Mouse (Mus musculus): ENCODE measurements around the gene Slc25a29. TPM values are rescaled to one million over a fixed set of nuclear protein-coding genes. Genes with fewer than 3 reads are reported as not detected.
A peak's percentile ranks its signal among the peaks of the same experiment; 100 is the strongest.

Gene Slc25a29
- polyA plus RNA-seq (2014; fragmentation: Nextera tagmentation; extraction: Ambion mirVana) = 2.5 and 2.7 TPM in 2 replicates

DNA sequence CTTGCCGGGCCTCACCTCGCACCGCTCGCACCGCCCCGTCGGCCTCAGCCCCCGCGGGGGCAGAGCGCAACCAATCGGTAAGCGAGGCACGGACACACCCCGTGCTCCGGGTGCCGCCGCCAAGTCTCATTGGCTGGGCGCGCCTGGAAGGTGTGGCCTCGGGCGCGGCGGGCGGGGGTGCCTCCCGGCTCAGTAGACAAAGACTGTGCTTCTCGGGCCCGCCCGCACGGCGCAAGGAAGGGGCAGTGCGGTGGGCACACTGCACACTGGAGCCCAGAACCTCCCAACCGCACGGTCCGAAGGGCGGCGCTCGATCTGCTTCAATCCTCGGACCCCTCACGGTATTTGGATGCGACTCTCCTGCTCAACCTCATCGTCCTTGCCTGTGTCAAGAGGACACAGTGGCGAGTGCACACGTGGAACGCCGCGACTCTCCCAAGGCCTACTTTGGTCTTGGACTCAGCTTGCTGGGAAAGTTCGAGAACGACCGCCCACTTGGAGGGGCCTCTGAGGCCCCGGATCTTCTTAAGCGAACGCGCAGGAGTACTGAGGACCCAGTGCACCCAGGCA is at the start of gene Slc25a29, which contains the start of gene Slc25a47:
Slc25a29 (minus strand) TSS at position 44 of the 570 bp plus-strand sequence.
Slc25a47 (plus strand) TSS at position 207 of the 570 bp plus-strand sequence.
- 0% methylated on average over 53 of the region's 53 CpGs for WGBS
- ATAC-seq (ENCODE audit: insufficient number of reproducible peaks, insufficient read depth, low FRiP score, low read depth) = peak; percentile 99
- Histone ChIP-seq H3K4me2 (ENCODE audit: low read length) (peak within 1 kb of the TSS; percentile 99), H3K9me3 (ENCODE audit: control insufficient read depth, low read length) (no peaks in the 10 kb centered on the region), H3K4me1 (ENCODE audit: control insufficient read depth in 2 of 2, insufficient read depth in 2 of 2, low read length in 2 of 2) (peaks cover 22 to 25% of the 10 kb centered on the region in 2 experiments), H3K27ac (replicated peaks in 1 of 2; ENCODE audit: control insufficient read depth in 1 of 2, insufficient read depth in 1 of 2, low read depth in 2 of 2, low read length in 2 of 2) (peak within 1 kb of the TSS; percentile 56 to 74), H3K9ac (ENCODE audit: low read length) (peak within 1 kb of the TSS; percentile 88), H3K36me3 (ENCODE audit: control insufficient read depth, insufficient read depth, low read length) (peaks cover 14% of the 10 kb centered on the region), H3K4me3 (ENCODE audit: control insufficient read depth in 1 of 2, insufficient read depth in 1 of 2, low read depth in 1 of 2, low read length in 2 of 2) (peak within 1 kb of the TSS; percentile 59 to 76), H3K27me3 (ENCODE audit: control insufficient read depth, insufficient read depth, low read length) (no peaks in the 10 kb centered on the region)

DNA sequence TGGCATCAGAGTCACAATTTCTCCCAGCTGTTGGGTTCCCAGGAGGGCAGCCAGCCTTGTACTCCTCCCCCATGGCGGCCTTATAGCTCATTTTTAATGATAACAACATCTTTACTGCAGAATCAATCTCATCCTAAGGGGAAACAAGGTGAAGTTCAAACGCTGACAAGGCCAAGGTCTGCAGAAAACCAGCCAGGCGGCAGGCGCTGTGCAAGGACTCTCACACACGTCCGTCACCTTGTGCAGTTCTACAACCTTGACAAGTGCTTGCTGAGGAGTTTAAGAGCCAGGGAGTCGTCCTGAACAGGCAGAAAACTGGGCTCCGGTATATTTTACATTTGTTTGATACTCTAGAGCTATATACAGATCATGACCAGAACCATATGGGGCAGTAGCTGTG is 47.1 kb upstream of the Slc25a29 start:
- H3K9me3 ChIP-seq (ENCODE audit: control insufficient read depth, low read length) = no peaks in the 10 kb centered on the region
- no peak overlapping the region for H3K27ac ChIP-seq (replicated peaks in 1 of 2; ENCODE audit: control insufficient read depth in 1 of 2, insufficient read depth in 1 of 2, low read depth in 2 of 2, low read length in 2 of 2)
- H3K36me3 ChIP-seq (ENCODE audit: control insufficient read depth, insufficient read depth, low read length) = peaks cover 97% of the 10 kb centered on the region
- H3K4me1 ChIP-seq (ENCODE audit: control insufficient read depth in 2 of 2, insufficient read depth in 2 of 2, low read length in 2 of 2) = no peaks in the 10 kb centered on the region
- no peak overlapping the region for H3K9ac ChIP-seq (ENCODE audit: low read length)
- no peak overlapping the region for H3K4me3 ChIP-seq (ENCODE audit: control insufficient read depth in 1 of 2, insufficient read depth in 1 of 2, low read depth in 1 of 2, low read length in 2 of 2)
- no peaks in the 10 kb centered on the region for H3K27me3 ChIP-seq (ENCODE audit: control insufficient read depth, insufficient read depth, low read length)
- ATAC-seq (ENCODE audit: insufficient number of reproducible peaks, insufficient read depth, low FRiP score, low read depth) = no peak
- 80% methylated on average over 8 of the region's 8 CpGs for WGBS
- no peak overlapping the region for H3K4me2 ChIP-seq (ENCODE audit: low read length)

DNA sequence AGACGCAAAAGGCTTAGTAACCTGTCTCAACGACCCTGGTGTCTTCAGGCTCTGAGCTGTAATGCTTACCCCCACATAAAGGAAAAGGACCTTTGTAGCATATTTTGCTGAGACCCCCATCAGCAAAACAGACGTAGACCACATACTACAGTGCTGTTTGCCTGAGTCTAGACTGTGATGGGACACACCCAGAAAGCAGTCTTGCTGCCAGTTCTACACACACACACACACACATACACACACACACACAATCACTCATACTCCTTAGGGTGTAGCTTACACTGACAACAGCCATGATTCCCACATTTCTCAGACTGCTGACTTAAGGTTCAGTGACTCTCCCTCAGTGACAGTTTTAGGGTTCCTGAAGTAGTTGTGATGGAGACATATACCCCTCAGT is 45.5 kb upstream of the Slc25a29 start:
- no peaks in the 10 kb centered on the region for H3K9me3 ChIP-seq (ENCODE audit: control insufficient read depth, low read length)
- whole genome bisulfite sequencing = 72% methylated on average over 3 of the region's 3 CpGs
- H3K4me2 ChIP-seq (ENCODE audit: low read length) = no peak overlapping the region
- H3K36me3 ChIP-seq (ENCODE audit: control insufficient read depth, insufficient read depth, low read length) = peaks cover 81% of the 10 kb centered on the region
- H3K9ac ChIP-seq (ENCODE audit: low read length) = no peak overlapping the region
- no peaks in the 10 kb centered on the region for H3K4me1 ChIP-seq (ENCODE audit: control insufficient read depth in 2 of 2, insufficient read depth in 2 of 2, low read length in 2 of 2)
- no peaks in the 10 kb centered on the region for H3K27me3 ChIP-seq (ENCODE audit: control insufficient read depth, insufficient read depth, low read length)
- no peak overlapping the region for H3K27ac ChIP-seq (replicated peaks in 1 of 2; ENCODE audit: control insufficient read depth in 1 of 2, insufficient read depth in 1 of 2, low read depth in 2 of 2, low read length in 2 of 2)
- no peak overlapping the region for H3K4me3 ChIP-seq (ENCODE audit: control insufficient read depth in 1 of 2, insufficient read depth in 1 of 2, low read depth in 1 of 2, low read length in 2 of 2)
- no peak for ATAC-seq (ENCODE audit: insufficient number of reproducible peaks, insufficient read depth, low FRiP score, low read depth)

DNA sequence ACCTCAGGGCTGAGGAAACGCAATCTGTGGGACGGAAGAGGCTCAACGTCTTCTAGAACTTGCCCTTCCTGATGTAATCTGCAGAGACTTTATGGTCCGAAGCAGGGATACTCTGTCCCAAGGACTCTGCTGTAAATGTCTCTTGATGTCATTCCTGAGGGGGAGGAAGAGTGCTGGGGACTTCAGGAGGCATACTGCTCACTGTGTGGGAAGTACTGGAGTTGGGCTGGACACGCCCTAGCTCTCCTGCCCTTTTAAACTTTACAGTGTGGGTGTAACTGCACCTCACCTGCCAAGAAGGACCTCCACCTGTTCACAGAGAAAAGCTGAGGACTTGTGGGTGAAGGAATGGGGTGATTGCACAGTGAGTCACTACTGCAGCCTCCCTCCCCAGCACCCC is 44.9 kb upstream of the Slc25a29 start:
- H3K9ac ChIP-seq (ENCODE audit: low read length) = no peak overlapping the region
- 92% methylated on average over 5 of the region's 5 CpGs for WGBS
- H3K4me1 ChIP-seq (ENCODE audit: control insufficient read depth in 2 of 2, insufficient read depth in 2 of 2, low read length in 2 of 2) = no peaks in the 10 kb centered on the region
- H3K9me3 ChIP-seq (ENCODE audit: control insufficient read depth, low read length) = no peaks in the 10 kb centered on the region
- H3K36me3 ChIP-seq (ENCODE audit: control insufficient read depth, insufficient read depth, low read length) = peaks cover 78% of the 10 kb centered on the region
- no peak overlapping the region for H3K4me2 ChIP-seq (ENCODE audit: low read length)
- H3K27me3 ChIP-seq (ENCODE audit: control insufficient read depth, insufficient read depth, low read length) = no peaks in the 10 kb centered on the region
- H3K27ac ChIP-seq (replicated peaks in 1 of 2; ENCODE audit: control insufficient read depth in 1 of 2, insufficient read depth in 1 of 2, low read depth in 2 of 2, low read length in 2 of 2) = no peak overlapping the region
- no peak overlapping the region for H3K4me3 ChIP-seq (ENCODE audit: control insufficient read depth in 1 of 2, insufficient read depth in 1 of 2, low read depth in 1 of 2, low read length in 2 of 2)
- ATAC-seq (ENCODE audit: insufficient number of reproducible peaks, insufficient read depth, low FRiP score, low read depth) = no peak

DNA sequence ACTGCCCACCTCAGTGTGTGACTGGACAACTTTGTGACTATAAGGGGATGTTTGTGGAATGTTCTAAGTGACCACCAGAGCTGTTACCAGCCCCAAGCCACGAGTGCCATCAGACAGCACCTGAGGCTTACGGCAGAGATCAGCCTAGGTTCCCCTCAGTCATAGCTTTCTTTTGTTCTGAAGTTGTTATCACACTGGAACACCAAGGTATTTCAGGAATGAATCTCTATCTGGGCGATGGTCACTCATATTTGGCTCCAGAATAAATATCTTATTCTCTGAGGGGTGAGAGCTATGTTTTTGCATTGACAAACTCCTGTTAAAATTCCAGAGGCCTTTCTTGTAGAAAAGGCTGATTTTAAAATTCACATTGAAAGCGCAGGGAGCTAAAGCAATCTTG is 43.5 kb upstream of the Slc25a29 start:
- no peak for ATAC-seq (ENCODE audit: insufficient number of reproducible peaks, insufficient read depth, low FRiP score, low read depth)
- no peaks in the 10 kb centered on the region for H3K9me3 ChIP-seq (ENCODE audit: control insufficient read depth, low read length)
- H3K27ac ChIP-seq (replicated peaks in 1 of 2; ENCODE audit: control insufficient read depth in 1 of 2, insufficient read depth in 1 of 2, low read depth in 2 of 2, low read length in 2 of 2) = no peak overlapping the region
- 72% methylated on average over 4 of the region's 4 CpGs for WGBS
- H3K27me3 ChIP-seq (ENCODE audit: control insufficient read depth, insufficient read depth, low read length) = no peaks in the 10 kb centered on the region
- H3K9ac ChIP-seq (ENCODE audit: low read length) = no peak overlapping the region
- no peak overlapping the region for H3K4me2 ChIP-seq (ENCODE audit: low read length)
- H3K4me1 ChIP-seq (ENCODE audit: control insufficient read depth in 2 of 2, insufficient read depth in 2 of 2, low read length in 2 of 2) = no peaks in the 10 kb centered on the region
- peaks cover 78% of the 10 kb centered on the region for H3K36me3 ChIP-seq (ENCODE audit: control insufficient read depth, insufficient read depth, low read length)
- H3K4me3 ChIP-seq (ENCODE audit: control insufficient read depth in 1 of 2, insufficient read depth in 1 of 2, low read depth in 1 of 2, low read length in 2 of 2) = no peak overlapping the region

DNA sequence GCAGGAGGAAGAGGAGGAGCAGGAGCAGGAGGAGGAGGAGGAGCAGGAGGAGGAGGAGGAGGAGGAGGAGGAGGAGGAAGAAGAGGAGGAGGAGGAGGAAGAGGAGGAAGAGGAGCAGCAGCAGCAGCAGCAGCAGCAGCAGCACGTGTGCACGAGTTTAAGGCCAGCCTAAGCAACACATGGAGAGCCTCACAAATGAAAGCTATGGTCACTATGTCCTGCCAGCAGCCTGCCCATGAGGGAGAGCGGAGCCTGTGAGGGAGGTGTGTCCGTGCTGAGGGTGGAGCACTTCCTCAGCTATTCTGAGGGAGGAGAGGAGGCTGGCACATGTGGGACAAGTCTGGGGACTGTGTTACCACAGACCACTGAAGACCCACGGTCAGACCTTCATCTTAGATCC is 37.4 kb upstream of the Slc25a29 start:
- no peak overlapping the region for H3K27ac ChIP-seq (replicated peaks in 1 of 2; ENCODE audit: control insufficient read depth in 1 of 2, insufficient read depth in 1 of 2, low read depth in 2 of 2, low read length in 2 of 2)
- no peak overlapping the region for H3K9ac ChIP-seq (ENCODE audit: low read length)
- H3K4me1 ChIP-seq (ENCODE audit: control insufficient read depth in 2 of 2, insufficient read depth in 2 of 2, low read length in 2 of 2) = no peaks in the 10 kb centered on the region
- H3K4me3 ChIP-seq (ENCODE audit: control insufficient read depth in 1 of 2, insufficient read depth in 1 of 2, low read depth in 1 of 2, low read length in 2 of 2) = no peak overlapping the region
- no peaks in the 10 kb centered on the region for H3K27me3 ChIP-seq (ENCODE audit: control insufficient read depth, insufficient read depth, low read length)
- no peak overlapping the region for H3K4me2 ChIP-seq (ENCODE audit: low read length)
- ATAC-seq (ENCODE audit: insufficient number of reproducible peaks, insufficient read depth, low FRiP score, low read depth) = no peak
- 77% methylated on average over 5 of the region's 5 CpGs for WGBS
- H3K36me3 ChIP-seq (ENCODE audit: control insufficient read depth, insufficient read depth, low read length) = peaks cover 68% of the 10 kb centered on the region
- H3K9me3 ChIP-seq (ENCODE audit: control insufficient read depth, low read length) = no peaks in the 10 kb centered on the region

GRCm38 (mm10) chr12:108869575-108869974 is 33.9 kb upstream of the Slc25a29 start:
- Histone ChIP-seq H3K27ac (replicated peaks in 1 of 2; ENCODE audit: control insufficient read depth in 1 of 2, insufficient read depth in 1 of 2, low read depth in 2 of 2, low read length in 2 of 2) (no peak overlapping the region), H3K4me3 (ENCODE audit: control insufficient read depth in 1 of 2, insufficient read depth in 1 of 2, low read depth in 1 of 2, low read length in 2 of 2) (no peak overlapping the region), H3K9ac (ENCODE audit: low read length) (no peak overlapping the region), H3K27me3 (ENCODE audit: control insufficient read depth, insufficient read depth, low read length) (no peaks in the 10 kb centered on the region), H3K36me3 (ENCODE audit: control insufficient read depth, insufficient read depth, low read length) (peaks cover 88% of the 10 kb centered on the region), H3K4me2 (ENCODE audit: low read length) (no peak overlapping the region), H3K9me3 (ENCODE audit: control insufficient read depth, low read length) (no peaks in the 10 kb centered on the region), H3K4me1 (ENCODE audit: control insufficient read depth in 2 of 2, insufficient read depth in 2 of 2, low read length in 2 of 2) (peaks cover 0 to 1% of the 10 kb centered on the region in 2 experiments; a peak in 1 of 4 replicates)
- ATAC-seq (ENCODE audit: insufficient number of reproducible peaks, insufficient read depth, low FRiP score, low read depth) = no peak
- 81% methylated on average over 2 of the region's 2 CpGs for WGBS

- ATAC-seq (ENCODE audit: insufficient number of reproducible peaks, insufficient read depth, low FRiP score, low read depth) = no peak; the same call in 1 of the 2 replicates
- no peak overlapping the region for H3K4me3 ChIP-seq (ENCODE audit: control insufficient read depth in 1 of 2, insufficient read depth in 1 of 2, low read depth in 1 of 2, low read length in 2 of 2)
- no peak overlapping the region for H3K9ac ChIP-seq (ENCODE audit: low read length)
- H3K9me3 ChIP-seq (ENCODE audit: control insufficient read depth, low read length) = no peaks in the 10 kb centered on the region
- peaks cover 0 to 3% of the 10 kb centered on the region in 2 experiments; a peak in 1 of 4 replicates for H3K4me1 ChIP-seq (ENCODE audit: control insufficient read depth in 2 of 2, insufficient read depth in 2 of 2, low read length in 2 of 2)
- no peaks in the 10 kb centered on the region for H3K27me3 ChIP-seq (ENCODE audit: control insufficient read depth, insufficient read depth, low read length)
- peak overlapping the region; percentile 26 to 61; a peak in 3 of 4 replicates for H3K27ac ChIP-seq (replicated peaks in 1 of 2; ENCODE audit: control insufficient read depth in 1 of 2, insufficient read depth in 1 of 2, low read depth in 2 of 2, low read length in 2 of 2)
- no peak overlapping the region for H3K4me2 ChIP-seq (ENCODE audit: low read length)
- 65% methylated on average over 6 of the region's 6 CpGs for WGBS
- H3K36me3 ChIP-seq (ENCODE audit: control insufficient read depth, insufficient read depth, low read length) = peaks cover 99% of the 10 kb centered on the region
Observed at GRCm38 (mm10) chr12:108865007-108865494, 29.4 kb upstream of the Slc25a29 start.

Measured in heart, embryonic 14.5 days (tissue).